Mouse (Mus musculus) CD4-positive, CD25-positive, alpha-beta regulatory T cell, adult 4 months (primary cell): Measurements from ENCODE around the gene Rpl9-ps1. TPM values are rescaled to one million over a fixed set of nuclear protein-coding genes. Genes with fewer than 3 reads are reported as not detected.

Experiments
- ATAC-seq: one replicate; pipeline ENCODE4 v1.8.0; 2017
- polyA plus RNA-seq, 2 experiments: library from polyadenylated mRNA; unstranded; fragments of 100-300 nt; shearing (Covaris generic); gene quantifications; one replicate each; pipeline ENCODE4 v1.2.1; 2017

Rpl9-ps1 gene
- polyA plus RNA-seq: not detected

- ATAC-seq: no peak
Measured at GRCm38 (mm10) chr11:83645521-83645920, at the start of gene Rpl9-ps1. Gene Rpl9-ps1, minus strand, starts transcription at chr11:83645621.

DNA sequence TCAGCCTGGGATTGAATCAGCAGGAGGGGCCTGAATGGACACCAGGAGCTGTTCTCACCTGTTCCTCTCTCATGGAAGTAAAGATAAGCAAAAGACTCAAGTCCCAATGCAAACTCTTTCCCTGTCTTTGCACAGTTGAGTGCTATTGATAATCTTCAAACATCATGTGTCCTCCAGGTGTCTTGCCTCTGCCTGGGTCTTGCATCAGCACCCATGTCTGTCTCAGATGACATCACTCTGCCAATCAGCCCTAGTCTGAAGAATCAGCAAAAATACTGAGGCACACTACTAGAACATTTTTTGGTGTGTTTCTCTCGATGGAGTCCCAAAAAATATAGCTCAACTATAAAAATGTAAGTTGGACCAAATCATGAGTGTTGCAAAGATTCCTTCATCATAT is 46.6 kb upstream of the Rpl9-ps1 start:
- no peak for ATAC-seq

DNA sequence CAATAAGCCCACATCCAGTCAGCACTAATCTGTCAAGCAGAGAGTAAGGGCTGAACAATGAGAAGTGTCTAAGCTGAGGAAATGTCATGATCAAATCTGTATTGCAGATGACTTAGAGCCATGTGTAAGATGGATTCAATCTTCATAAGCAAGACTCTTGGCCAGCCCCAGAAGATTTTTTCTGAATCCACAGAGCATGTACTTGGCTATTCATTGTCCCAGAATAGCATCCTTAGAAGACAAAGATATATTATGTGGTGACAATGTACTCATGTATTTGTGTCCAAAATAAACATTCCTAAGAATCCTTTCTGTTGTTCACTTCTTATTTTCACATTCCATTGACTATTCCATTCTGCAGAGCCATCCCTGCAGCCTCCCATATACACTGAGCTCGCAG is 44.5 kb upstream of the Rpl9-ps1 start:
- no peak for ATAC-seq

- ATAC-seq: no peak
Measured at GRCm38 (mm10) chr11:83675665-83676064, 30.2 kb upstream of the Rpl9-ps1 start.

GRCm38 (mm10) chr11:83671743-83672142 is 26.3 kb upstream of the Rpl9-ps1 start:
- no peak for ATAC-seq

GRCm38 (mm10) chr11:83663532-83663931 is 18.1 kb upstream of the Rpl9-ps1 start:
- ATAC-seq: no peak

- ATAC-seq: peak; percentile 39
Measured at GRCm38 (mm10) chr11:83662204-83662603, 16.8 kb upstream of the Rpl9-ps1 start, which contains the start of gene Ccl4. Gene Ccl4, plus strand, starts transcription at chr11:83662584.

DNA sequence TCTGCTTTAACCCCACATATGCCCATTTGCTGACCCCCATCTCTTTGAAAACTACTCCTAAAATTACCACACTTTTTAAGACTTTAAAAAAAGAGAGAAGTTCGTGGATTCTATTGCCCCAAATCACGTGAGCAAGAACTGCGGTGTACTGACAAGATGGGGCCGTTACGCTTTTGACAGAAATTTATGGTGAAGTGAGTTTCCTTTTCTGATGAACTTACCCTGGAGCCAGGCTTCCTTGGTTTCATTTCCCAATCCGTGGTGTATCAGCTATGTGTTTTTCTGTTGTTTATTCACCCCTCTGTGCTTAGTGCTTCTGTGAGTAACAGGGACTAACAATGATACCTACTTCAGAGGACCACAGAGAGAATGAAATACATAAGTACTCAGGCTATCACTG is 13.4 kb upstream of the Rpl9-ps1 start:
- no peak for ATAC-seq

GRCm38 (mm10) chr11:83657508-83657907 is 12.1 kb upstream of the Rpl9-ps1 start:
- no peak for ATAC-seq

DNA sequence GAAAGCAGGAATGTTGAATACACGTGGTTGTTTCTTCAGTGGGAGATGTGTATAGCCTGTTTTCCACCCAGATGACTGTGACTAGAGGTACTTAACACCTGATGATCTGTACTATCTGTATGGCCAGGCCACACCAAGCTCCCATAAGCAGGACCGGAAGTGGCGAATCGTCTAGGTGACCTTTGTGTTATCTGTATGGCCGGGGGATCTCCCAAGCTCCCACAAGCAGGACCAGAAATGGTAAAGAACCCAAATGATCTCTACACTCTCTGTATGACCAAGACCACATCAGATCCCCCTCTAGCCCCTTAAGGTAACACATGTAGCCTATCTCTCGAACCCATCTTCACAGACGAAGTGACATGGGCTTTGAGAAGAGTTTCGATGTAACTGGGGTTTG is 9.2 kb upstream of the Rpl9-ps1 start:
- no peak for ATAC-seq

DNA sequence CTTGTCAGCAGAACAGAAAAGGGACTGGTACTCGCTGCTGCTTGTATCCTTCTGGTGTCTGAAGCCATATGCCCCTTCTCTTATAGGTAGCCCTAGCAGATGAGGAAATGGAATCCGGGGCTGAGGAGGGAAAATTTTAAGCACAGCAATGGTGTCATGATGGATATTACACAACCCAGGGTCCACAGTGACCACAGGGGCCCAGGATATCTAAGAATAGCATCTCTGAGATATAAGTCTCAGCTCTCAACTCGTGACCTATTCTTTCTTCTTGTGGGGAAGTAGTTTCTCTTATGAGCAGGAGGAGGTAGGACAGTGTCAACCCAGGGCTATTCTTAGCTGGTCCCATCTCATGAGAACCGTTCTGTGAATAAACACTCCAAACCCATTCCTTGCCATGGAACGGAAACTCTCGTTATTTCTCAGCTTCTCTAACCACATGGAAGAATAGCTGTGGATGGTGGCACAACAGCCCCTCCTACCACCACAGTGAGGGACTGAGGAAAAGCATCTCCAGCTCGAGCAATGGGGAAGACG is 4.0 kb upstream of the Rpl9-ps1 start, which contains the start of gene Ccl3:
Ccl3 (minus strand) TSS at position 51 of the 537 bp plus-strand sequence.
- no peak for ATAC-seq

DNA sequence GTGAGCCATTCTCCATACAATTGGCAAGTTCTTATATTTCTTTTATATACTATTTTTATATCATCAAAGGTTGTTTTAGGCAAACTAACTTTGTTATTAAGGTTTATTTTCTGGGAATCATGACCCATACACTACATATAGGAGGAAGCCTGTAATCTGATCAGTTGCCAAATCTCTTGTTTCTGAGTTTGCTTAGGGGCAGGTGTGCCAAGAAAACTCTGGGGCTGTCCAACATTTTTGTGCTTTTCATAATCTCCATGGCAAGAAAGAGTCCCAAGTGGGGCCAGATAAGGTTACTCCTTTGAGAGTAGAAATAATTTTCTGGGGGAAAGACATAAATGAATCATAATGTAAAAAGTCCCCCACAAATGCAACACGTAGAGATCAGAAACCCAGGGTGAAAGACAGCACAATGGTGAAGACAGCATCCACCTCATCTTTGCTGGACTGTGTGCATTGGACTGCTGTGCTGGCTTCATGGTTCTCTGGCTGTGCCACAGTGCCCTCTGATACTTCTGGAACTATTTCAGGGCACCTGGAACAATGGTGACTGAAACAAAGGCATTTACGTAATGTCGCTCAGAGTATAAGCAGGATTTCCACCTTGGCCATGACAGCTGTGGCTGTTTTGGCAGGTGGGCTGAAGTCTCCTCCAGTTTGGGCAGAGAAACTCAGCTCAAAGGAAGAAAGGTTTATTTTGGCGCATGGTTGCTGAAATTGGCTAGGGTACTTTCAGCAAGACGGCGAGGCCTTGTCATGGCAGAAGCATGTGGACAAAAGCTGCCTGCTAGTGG is 1.1 kb upstream of the Rpl9-ps1 start:
- ATAC-seq: no peak

DNA sequence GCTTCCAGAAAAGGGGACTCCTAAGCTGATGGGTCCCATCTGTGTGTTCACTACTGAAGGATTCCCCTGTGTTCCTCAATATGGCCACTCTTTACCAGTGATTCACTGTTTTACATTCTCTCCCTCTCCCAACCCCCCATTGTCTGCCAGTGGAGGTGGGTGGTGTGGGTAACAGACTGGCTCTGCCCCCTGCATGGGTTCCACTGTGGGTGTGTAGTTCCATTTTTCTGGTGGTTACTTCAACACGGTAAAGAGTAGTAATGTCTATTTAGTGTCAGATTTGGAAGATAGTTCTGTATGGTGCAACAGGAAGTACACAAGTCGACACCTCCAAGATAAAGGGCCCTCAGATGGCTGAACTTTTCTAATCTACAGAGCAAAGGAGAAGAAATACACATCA is 4.2 kb downstream of the Rpl9-ps1 start:
- ATAC-seq: no peak

DNA sequence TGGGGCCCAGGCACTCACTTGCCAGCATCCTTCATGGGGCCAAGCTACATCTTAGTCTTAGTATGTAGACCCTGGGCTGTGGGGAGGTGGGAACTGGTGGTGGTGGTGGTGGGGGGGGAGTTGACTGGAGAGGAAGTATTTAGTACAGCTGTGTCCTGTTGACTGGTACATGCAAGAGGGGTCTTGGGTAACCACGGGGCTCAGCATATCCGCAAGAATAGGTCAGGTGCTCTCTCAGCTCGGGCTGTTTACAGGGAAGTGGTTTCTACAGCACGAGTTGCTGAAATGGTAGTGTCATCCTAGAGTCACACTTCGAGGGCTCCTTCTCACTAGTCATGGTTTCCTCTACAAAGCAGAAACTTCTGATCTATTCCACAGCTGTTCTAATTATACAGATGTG is 5.3 kb downstream of the Rpl9-ps1 start:
- ATAC-seq: peak; percentile 92

- peak; percentile 44 for ATAC-seq
Measured at GRCm38 (mm10) chr11:83639533-83639932, 5.9 kb downstream of the Rpl9-ps1 start.

DNA sequence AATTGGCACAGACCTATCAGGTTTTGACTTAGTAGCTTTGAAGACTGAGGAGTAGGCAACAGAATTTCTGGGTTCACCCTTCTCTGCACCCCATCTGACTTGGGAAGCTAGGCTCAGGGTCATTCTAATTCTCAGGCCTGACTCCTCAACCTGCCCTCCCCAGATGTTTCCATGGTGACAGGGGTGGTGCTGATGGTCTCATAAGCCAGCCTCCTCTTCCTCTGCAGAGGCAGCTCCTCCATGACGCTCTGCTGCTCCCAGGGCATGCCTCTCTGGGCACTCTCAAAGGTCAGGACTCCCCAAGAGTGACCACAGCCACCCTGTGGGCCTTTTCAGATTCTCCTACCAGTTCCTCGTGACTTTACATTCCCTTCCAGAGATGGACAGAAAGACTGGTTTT is 6.5 kb downstream of the Rpl9-ps1 start:
- ATAC-seq: no peak

- no peak for ATAC-seq
Measured at GRCm38 (mm10) chr11:83636742-83637235, 8.6 kb downstream of the Rpl9-ps1 start.

DNA sequence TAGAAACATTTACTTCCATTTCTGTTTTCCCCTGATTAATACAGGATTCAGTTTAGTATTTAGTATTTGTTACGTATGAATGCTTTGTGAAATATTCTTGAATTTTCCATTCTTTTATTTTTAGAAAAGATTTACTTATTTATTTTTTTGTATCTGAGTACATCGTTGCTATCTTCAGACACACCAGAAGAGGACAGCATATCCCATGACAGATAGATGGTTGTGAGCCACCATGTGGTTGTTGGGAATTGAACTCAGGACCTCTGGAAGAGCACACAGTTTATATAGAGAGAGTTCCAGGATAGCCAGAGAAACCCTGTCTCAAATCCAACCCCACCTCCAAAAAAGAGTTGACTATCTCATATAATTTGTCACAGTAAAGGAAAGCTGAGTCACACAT is 10.5 kb downstream of the Rpl9-ps1 start:
- no peak for ATAC-seq

DNA sequence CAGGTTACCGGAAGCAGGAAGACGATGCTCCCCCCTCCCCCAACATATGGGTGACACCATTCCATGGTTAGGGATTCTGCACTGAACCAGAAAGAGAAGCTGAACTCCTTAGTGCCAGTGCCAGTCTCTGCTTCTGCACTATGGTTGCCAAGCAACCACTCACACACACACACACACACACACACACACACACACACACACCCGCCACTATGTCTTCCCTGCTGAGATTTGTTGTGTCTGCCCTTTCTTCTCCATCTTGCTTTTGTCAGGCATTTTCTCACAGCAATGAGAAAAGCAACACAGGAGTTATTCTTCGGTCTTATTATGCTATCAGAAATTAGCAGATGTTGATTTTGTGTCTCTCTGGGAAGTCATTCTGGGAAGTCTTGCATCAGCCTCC is 11.0 kb downstream of the Rpl9-ps1 start:
- no peak for ATAC-seq

- no peak for ATAC-seq
Measured at GRCm38 (mm10) chr11:83632744-83633143, 12.7 kb downstream of the Rpl9-ps1 start.

GRCm38 (mm10) chr11:83631065-83631464 is 14.4 kb downstream of the Rpl9-ps1 start:
- no peak for ATAC-seq

DNA sequence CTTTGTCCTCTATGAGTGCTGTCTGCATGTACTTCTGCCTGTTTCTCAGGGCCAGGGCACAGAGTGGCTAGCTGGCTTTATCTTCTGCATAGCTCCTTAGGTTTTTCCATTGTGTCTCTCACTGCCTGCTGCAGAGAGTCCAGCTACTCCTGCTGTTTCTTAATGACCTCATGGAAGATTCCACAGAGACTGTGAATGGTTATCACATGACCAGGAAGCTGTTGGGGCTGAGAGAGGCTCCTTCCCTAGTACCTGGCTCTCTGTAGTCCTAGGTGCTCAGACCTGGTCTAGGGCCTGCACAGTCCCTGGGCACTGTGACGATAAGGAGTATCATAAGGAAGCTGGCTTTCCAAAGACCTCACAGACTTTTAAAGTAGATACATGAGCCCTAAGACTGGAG is 14.8 kb downstream of the Rpl9-ps1 start:
- no peak for ATAC-seq

DNA sequence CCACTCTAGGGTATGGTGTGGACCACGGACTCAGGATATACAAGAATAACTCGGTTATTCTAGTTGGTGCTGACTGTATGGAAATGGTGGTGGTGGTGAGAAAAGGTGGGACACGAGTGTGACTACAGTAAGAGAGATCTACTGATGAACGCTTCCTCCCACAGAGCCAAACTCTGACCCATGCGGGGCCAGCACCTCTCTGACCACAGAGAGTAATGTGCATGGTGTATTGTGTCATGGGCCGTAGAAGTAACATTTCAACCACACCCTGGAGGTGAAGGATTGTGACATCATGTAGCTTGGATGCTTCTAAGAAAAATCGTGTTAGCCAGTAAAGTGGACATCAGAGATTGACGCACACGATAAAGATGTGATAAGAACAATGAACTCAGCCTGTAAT is 16.6 kb downstream of the Rpl9-ps1 start:
- ATAC-seq: no peak

DNA sequence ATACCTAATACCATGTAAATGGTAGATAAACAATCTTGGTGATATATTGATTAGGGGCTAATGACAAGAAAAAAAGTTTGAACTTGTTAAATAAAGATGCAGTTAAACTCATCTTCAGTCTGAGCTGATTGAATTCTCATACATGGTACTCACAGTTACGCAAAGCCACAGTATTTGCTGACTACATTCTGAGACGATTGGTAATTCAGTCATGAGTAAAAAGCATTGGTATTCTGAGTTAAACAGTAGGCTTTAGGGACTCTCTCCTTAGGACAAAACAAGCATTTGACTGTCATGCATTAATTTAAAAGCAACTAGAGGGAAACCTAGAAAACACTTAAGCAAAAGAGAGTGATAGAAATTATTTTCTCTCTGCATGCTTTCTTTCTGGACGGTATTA is 21.8 kb downstream of the Rpl9-ps1 start:
- no peak for ATAC-seq
